Mouse (Mus musculus) liver, embryonic 11.5 days (tissue): ENCODE results near the gene Utp3. TPM values are rescaled to one million over a fixed set of nuclear protein-coding genes. Genes with fewer than 3 reads are reported as not detected.

Experiments
- ATAC-seq: fragments of 200-750 bp; cut with Nextera tagmentation; replicated peaks from 2 replicates; pipeline ENCODE4 v1.8.0; 2017; ENCODE audit warnings: moderate number of reproducible peaks, mild to moderate bottlenecking, moderate TSS enrichment, moderate library complexity; ENCODE audit not compliant: low FRiP score
- DNase-seq: peaks from one replicate; pipeline ENCODE4 v3.0.0-alpha.2; 2017; ENCODE audit warnings: low spot score
- H3K27ac ChIP-seq: fragments of 300-500 bp; sonication (generic); 2 replicates; pipeline ENCODE4 v1.5.1; 2014; ENCODE audit warnings: mild to moderate bottlenecking, low read depth, low read length, control low read depth
- H3K27me3 ChIP-seq: fragments of 300-500 bp; sonication (generic); replicated peaks from 2 replicates; pipeline ENCODE4 v1.6.1; 2014; ENCODE audit warnings: low read length, mixed read lengths; ENCODE audit not compliant: control insufficient read depth, insufficient read depth
- H3K36me3 ChIP-seq: fragments of 300-500 bp; sonication (generic); 2 replicates; pipeline ENCODE4 v1.6.1; 2014; ENCODE audit warnings: mild to moderate bottlenecking, low read length, moderate library complexity, mixed read lengths; ENCODE audit not compliant: control insufficient read depth, insufficient read depth
- H3K4me1 ChIP-seq: fragments of 300-500 bp; sonication (generic); replicated peaks from 2 replicates; pipeline ENCODE4 v1.6.1; 2014; ENCODE audit warnings: low read length, mixed read lengths; ENCODE audit not compliant: control insufficient read depth, insufficient read depth
- H3K4me2 ChIP-seq: fragments of 300-500 bp; sonication (generic); 2 replicates; pipeline ENCODE4 v1.6.1; 2014; ENCODE audit warnings: mild to moderate bottlenecking, control low read depth, moderate library complexity
- H3K4me3 ChIP-seq: fragments of 300-500 bp; sonication (generic); 2 replicates; pipeline ENCODE4 v1.5.1; 2014; ENCODE audit warnings: low read depth, low read length, control low read depth
- H3K9ac ChIP-seq: fragments of 300-500 bp; sonication (generic); 2 replicates; pipeline ENCODE4 v1.6.1; 2014; ENCODE audit warnings: low read depth, low read length, control low read depth
- H3K9me3 ChIP-seq: fragments of 300-500 bp; sonication (generic); 2 replicates; pipeline ENCODE4 v1.6.1; 2016; ENCODE audit warnings: low read length, inconsistent platforms, mixed read lengths; ENCODE audit not compliant: control insufficient read depth
- WGBS: fragments of 180-500 bp; shearing (Covaris S2); extraction: QIAGEN DNeasy Blood & Tissue Kit; methylation state at CpG from one replicate; pipeline ENCODE4 v1.1.7; 2014; 5-methylcytosine and 5-hydroxymethylcytosine counted together
- polyA plus RNA-seq: library from polyadenylated mRNA; unstranded; fragments of >200 nt; fragmentation: Nextera tagmentation; extraction: Ambion mirVana; gene quantifications from 2 replicates; pipeline ENCODE4 v1.2.1, GENCODE M21; 2014

Utp3 gene
- polyA plus RNA-seq: 74.5 and 77.7 TPM in 2 replicates

DNA sequence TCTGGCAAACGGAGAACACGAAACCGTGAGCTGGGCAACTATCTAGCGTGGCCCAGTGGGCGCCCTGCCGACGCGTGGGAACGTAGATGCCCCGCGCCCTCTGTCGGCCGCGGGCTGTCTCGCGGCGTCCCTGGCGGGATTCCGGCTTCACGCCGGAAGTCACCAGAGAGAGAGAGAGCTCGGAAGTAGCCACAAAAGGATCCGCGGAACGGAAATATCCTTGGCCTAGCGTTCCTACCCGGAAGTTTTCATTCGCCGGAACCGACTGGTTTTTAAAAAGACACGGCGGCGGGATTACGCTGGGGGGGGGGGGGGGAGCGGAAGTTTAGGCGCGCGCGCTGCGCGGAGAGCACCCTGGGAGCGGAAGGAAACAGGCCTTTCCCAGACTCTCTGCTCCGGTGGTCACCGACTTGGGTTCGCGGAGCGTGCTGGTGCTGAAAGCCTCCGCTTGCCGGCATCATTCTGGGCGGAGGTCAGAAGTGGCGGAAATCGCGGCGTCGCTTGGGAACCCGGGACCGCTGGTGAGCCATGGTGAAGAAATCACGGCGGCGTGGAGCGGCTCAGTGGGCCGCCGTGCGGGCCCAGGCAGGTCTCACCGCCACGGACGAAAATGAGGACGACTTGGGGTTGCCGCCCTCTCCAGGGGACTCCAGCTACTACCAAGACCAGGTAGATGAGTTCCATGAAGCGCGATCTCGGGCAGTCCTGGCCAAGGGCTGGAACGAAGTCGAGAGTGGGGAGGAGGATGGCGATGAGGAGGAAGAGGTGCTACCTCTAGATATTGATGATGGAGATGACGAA is at the start of gene Utp3:
Gene Utp3, plus strand, starts transcription at position 377 of the 801 bp plus-strand sequence.
- peak within 1 kb of the TSS; percentile 91 for H3K27ac ChIP-seq
- peaks cover 14% of the 10 kb centered on the region for H3K4me1 ChIP-seq
- ATAC-seq (peak; percentile 94), DNase-seq (peak; percentile 95)
- H3K9ac ChIP-seq: peak within 1 kb of the TSS; percentile 86
- 0 out of 2 replicates have a peak, but pooled peaks cover 3% of the 10 kb centered on the region for H3K36me3 ChIP-seq
- H3K4me2 ChIP-seq: peak within 1 kb of the TSS; percentile 99
- peak within 1 kb of the TSS; percentile 83 for H3K4me3 ChIP-seq
- H3K9me3 ChIP-seq: no peaks in the 10 kb centered on the region
- under 1% methylated on average over 72 of the region's 76 CpGs for WGBS
- no peaks in the 10 kb centered on the region for H3K27me3 ChIP-seq

DNA sequence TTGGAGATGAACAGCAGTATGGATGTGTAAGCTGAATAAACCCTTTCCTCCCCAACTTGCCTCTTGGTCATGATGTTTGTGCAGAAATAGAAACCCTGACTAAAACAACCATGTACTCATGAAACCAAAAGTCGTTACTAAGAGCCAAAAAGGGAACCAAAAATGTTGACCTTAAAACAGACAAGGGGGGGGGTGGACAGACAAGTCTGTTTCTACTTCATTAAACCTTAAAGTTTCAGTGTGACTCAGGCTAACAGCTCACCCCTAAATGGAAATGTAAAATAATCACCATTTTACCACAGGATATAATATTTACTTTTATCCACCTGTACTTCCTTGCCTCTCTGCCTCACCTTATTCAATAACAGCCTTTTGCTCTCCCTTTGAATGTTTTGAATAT is 45.7 kb upstream of the Utp3 start:
- H3K4me1 ChIP-seq: no peaks in the 10 kb centered on the region
- 35% methylated on average over 1 of the region's 1 CpGs for WGBS
- DNase-seq: no peak

DNA sequence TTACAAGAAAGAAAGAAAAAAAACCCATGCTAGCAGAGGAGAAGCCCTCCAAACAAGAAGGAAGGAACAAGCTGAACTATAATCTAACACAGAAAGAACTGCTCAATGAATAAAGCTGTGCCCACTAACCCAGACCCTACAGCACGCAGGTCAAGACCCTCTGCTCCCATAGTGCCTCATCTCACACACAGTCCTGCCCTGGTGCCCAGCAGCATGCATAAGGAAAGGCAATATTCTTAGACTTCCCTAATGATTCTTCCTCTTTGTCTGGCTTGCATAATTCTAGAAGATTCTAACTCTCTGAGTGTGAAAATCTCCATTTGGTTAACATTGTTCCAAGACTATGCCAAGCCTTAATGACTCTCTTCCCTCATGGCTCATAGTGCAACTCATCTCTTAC is 45.3 kb upstream of the Utp3 start:
- Histone ChIP-seq H3K27ac (no peak overlapping the region), H3K4me1 (no peaks in the 10 kb centered on the region), H3K9ac (no peak overlapping the region), H3K27me3 (no peaks in the 10 kb centered on the region), H3K4me2 (no peak overlapping the region), H3K36me3 (no peaks in the 10 kb centered on the region), H3K9me3 (no peaks in the 10 kb centered on the region), H3K4me3 (no peak overlapping the region)
- DNase-seq (no peak), ATAC-seq (no peak)
- WGBS: 95% methylated on average over 1 of the region's 1 CpGs

More for the DNA sequence above, 45.7 kb upstream of the Utp3 start:
- no peak for ATAC-seq
- Histone ChIP-seq H3K4me2 (no peak overlapping the region), H3K36me3 (no peaks in the 10 kb centered on the region), H3K4me3 (no peak overlapping the region), H3K27ac (no peak overlapping the region), H3K27me3 (no peaks in the 10 kb centered on the region), H3K9ac (no peak overlapping the region), H3K9me3 (no peaks in the 10 kb centered on the region)

DNA sequence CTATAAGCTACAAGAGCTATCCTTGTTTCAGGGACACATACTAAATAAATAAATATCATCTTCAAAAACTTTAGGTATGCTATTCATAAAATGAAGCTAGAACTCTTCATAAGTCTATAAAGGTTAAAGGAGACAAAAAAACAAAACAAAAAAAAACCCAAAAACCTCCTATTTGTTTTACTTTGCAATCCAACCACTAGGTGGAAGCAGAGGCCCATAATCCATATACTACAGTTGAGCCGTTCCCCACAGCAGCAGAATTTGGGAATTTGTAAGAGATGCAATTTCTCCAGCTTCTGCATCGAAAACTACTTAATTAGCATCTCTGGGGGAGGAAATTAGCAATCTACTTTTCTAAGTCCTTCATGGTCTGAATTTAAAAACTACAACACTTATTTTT is 35.0 kb upstream of the Utp3 start:
- H3K4me1 ChIP-seq: no peaks in the 10 kb centered on the region
- no peak for DNase-seq
- WGBS: 5% methylated on average over 2 of the region's 2 CpGs

DNA sequence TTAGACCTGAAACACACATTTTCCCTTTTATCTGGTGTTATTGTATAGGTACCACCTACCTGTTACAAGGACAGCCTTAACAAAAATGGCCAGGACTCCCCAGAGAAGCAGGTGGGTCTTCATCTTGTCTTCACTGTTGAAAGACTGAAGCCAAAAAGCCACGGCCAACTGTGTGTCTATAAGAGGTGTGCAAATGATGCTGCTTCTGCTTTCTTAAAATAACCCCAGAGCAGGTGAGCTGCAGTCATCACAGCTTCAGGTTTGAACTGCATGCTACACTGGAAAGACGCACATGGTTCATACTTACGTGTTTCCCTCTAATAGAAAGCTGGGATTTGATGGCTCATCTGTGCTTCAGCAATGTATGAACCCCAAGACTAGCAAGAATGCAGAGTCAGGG is 26.6 kb upstream of the Utp3 start, which contains the start of gene Jchain:
Gene Jchain, minus strand, starts transcription at position 235 of the 400 bp plus-strand sequence.
- H3K27ac ChIP-seq: no peak within 1 kb of the TSS
- DNase-seq (no peak), ATAC-seq (no peak)
- no peak within 1 kb of the TSS for H3K4me3 ChIP-seq
- 76% methylated on average over 3 of the region's 3 CpGs for WGBS
- H3K36me3 ChIP-seq: no peaks in the 10 kb centered on the region
- H3K4me2 ChIP-seq: no peak within 1 kb of the TSS
- no peaks in the 10 kb centered on the region for H3K27me3 ChIP-seq
- no peaks in the 10 kb centered on the region for H3K4me1 ChIP-seq
- H3K9me3 ChIP-seq: no peaks in the 10 kb centered on the region
- no peak within 1 kb of the TSS for H3K9ac ChIP-seq

More for the DNA sequence above, 35.0 kb upstream of the Utp3 start:
- no peak for ATAC-seq
- H3K4me3 ChIP-seq: no peak overlapping the region
- H3K36me3 ChIP-seq: no peaks in the 10 kb centered on the region
- H3K4me2 ChIP-seq: no peak overlapping the region
- H3K27me3 ChIP-seq: no peaks in the 10 kb centered on the region
- no peak overlapping the region for H3K27ac ChIP-seq
- no peak overlapping the region for H3K9ac ChIP-seq
- no peaks in the 10 kb centered on the region for H3K9me3 ChIP-seq

DNA sequence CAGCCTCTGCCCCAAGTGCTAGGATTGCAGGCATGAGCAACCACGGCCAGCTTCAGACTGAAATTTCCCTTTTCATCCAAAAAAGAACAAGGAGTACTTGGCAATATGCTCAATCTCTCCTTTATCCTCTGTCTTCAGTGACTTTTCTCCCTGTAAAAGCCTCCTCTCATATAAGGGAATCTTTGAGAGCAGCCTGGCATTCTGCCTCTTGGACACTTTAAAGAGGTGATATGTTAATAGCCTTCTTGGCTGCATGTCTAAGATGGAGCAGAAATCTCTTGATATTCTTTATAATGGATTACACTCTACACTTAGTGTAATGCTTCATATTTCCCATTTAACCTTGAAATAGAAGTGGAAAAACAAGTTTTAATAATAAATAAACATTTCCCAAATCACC is 23.4 kb upstream of the Utp3 start:
- Histone ChIP-seq H3K4me2 (no peak overlapping the region), H3K4me1 (no peaks in the 10 kb centered on the region), H3K9ac (no peak overlapping the region), H3K36me3 (no peaks in the 10 kb centered on the region), H3K9me3 (no peaks in the 10 kb centered on the region), H3K27me3 (no peaks in the 10 kb centered on the region), H3K4me3 (no peak overlapping the region), H3K27ac (no peak overlapping the region)
- ATAC-seq: no peak
- DNase-seq: no peak
- 50% methylated on average over 1 of the region's 1 CpGs for WGBS

DNA sequence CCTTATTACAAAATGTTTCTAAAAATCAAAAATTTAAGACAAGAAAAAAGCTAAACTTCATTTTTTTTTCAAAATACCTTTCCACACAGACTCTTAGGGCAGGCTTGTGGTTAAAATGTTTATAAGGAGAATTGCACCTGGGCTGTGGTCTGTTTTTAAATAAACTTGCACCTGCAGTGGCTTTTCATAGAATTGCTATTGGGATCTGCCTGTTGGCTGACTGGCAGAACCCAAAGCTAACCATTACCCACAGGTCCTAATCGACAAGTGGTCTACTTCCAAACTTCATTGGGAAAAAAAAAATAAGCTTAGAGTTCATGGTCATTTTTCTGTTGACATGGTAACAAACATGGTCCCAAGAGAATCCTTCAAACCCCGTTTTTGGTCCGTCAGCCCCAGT is 19.6 kb upstream of the Utp3 start:
- Histone ChIP-seq H3K36me3 (no peaks in the 10 kb centered on the region), H3K9ac (no peak overlapping the region), H3K27ac (no peak overlapping the region), H3K4me1 (no peaks in the 10 kb centered on the region), H3K27me3 (no peaks in the 10 kb centered on the region), H3K4me3 (no peak overlapping the region), H3K4me2 (no peak overlapping the region), H3K9me3 (no peaks in the 10 kb centered on the region)
- ATAC-seq: no peak
- no peak for DNase-seq
- 66% methylated on average over 3 of the region's 3 CpGs for WGBS

DNA sequence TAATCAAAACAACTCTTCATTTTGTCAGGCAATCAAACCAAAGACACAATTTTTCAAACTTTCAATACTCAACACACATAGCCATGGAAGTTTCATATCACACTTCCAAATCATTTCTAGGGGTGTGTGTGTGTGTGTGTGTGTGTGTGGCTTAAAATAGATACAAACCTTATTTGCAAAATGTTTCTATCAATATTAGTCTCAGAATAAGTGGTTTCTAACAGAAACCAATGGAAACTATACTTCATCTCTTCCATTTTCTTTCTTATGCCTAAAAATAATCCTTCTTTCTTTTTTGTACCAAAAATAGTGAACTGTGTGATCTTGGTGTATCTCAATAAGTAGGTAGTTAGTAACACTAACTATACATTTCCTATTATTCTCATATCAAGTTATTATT is 13.4 kb upstream of the Utp3 start:
- Histone ChIP-seq H3K27me3 (no peaks in the 10 kb centered on the region), H3K27ac (no peak overlapping the region), H3K4me1 (no peaks in the 10 kb centered on the region), H3K9ac (no peak overlapping the region), H3K4me2 (no peak overlapping the region), H3K4me3 (no peak overlapping the region), H3K36me3 (no peaks in the 10 kb centered on the region), H3K9me3 (no peaks in the 10 kb centered on the region)
- DNase-seq (no peak), ATAC-seq (no peak)

DNA sequence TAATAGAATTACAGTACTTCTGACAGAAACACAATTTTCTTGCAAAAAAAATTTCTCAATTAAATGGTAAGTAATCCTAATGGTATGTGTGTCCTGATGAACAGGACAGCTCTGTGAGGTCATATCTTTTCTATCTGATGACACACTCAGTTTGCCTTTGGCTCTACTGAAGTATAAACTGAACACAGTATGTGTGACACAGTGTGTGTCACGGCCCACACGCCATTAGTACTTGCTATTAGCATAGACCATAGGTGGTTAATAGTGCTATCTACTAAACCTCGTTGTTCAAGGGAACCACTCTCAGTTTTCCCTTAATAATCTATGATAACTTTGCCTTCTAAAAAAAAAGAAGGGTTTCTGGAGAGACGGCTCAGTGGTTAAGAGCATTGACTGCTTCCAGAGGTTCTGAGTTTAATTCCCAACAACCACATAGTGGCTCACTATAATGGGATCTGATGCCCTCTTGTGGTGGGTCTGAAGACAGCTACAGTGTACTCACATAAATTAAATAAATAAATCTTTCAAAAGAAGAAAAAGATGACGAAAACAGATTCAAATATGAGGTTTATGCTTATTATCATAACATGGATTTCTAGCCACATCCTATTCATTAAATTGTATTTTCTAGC is 11.5 kb upstream of the Utp3 start:
- H3K4me3 ChIP-seq: no peak overlapping the region
- H3K27ac ChIP-seq: no peak overlapping the region
- H3K27me3 ChIP-seq: no peaks in the 10 kb centered on the region
- H3K4me2 ChIP-seq: no peak overlapping the region
- DNase-seq: no peak
- peak; percentile 68 for ATAC-seq
- WGBS: 58% methylated on average over 5 of the region's 5 CpGs
- no peaks in the 10 kb centered on the region for H3K9me3 ChIP-seq
- no peaks in the 10 kb centered on the region for H3K36me3 ChIP-seq
- no peaks in the 10 kb centered on the region for H3K4me1 ChIP-seq
- no peak overlapping the region for H3K9ac ChIP-seq
